Mouse (Mus musculus) skeletal muscle tissue, adult 2 months (tissue): Measurements from ENCODE around the gene Ssrp1.
A peak's percentile ranks its signal among the peaks of the same experiment; 100 is the strongest.

Source experiments
- DNase-seq: peaks from one replicate; pipeline ENCODE4 v3.0.0-alpha.2; 2012; ENCODE audit warnings: low read depth, low spot score

Ssrp1 gene

DNA sequence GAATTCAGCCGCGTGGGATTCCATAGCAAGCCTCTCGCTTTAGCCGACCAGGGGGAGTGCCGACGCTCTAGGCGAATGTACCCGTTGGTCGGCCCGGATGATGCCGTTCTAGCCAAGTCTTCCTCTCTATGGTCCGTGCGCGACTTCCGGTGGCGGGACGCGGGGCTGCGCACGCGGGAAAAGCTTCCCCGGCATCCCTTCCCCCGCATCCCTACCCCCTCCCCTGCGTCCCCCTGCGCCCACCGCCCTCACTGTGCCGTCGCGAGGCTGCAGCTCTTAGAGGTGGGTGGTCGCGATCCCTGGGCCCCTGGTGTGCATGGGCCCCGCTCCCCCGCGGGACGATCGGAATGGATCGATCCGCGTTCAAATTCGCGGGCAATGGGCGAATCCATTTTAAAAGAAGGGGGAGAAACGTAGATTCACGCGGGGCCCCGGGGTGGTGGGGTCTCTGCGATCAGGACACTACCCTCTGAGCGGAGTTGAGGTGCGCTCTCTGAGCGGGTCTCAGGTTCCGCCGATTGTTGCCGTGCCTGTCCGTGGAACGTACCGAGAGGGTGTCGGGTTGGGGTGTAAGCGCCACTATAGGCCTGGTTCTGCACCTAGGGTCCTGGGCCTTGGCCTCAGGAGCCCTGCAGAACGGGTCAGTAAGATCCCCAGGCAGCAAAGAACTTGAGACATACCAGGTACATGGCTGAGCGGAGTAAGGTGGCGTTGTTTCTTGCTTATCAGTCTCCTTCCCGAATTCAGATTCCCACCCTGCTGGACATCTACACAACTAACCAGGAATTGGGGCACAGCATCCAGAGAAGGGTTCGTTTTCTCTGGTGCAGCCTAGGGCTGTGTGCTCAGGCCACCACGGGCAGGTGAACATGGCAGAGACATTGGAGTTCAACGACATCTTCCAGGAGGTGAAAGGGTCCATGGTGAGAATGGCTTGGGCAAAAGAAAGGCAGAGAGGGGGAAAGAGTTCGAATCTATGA, at the start of gene Ssrp1, which contains the start of gene P2rx3:
TSS of gene Ssrp1 (plus strand) at position 188 of the 980 bp plus-strand sequence.
TSS of gene P2rx3 (minus strand) at position 416 of the 980 bp plus-strand sequence.
- peak; percentile 76 for DNase-seq

DNA sequence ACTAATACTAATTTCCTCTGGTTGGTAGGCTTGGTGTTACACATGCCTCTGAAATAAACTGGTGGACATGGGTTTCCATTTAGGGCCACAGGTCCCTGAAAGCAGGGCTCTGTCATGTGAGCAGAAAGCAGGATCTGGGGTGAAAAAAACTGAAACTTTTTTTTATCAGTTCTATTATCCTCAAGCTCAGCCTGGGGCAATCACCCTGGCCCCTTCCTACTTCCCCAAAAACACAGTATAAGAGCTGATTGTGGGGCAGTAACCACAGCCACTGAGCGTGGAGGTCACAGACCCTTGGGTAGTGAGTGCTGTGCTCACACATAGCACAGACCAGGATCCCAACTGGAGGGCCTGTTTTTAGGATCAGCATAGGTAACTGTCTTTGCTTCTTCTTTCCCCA, 49.1 kb upstream of the Ssrp1 start, which contains the start of gene Prg3:
TSS of gene Prg3 (plus strand) at position 286 of the 400 bp plus-strand sequence.
- no peak for DNase-seq

DNA sequence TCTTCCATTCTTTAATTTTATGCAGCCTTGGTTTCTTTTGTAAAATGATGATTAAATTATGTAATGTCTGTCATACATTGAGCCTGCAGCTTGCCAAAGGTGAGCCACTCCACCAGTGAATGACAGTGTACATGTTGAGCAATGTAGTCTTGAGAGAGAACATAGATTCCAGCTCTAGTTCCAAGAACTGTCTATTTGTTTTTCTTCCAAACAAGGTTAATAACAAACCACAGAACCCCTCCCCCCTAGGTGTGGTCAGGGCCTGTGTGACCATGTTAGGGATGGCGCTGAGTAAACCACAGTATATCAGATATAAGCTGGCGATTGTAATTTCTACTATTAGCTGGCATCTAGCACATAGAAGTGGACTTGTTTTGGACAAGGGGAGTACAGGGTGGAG, 40.7 kb upstream of the Ssrp1 start:
- no peak for DNase-seq

DNA sequence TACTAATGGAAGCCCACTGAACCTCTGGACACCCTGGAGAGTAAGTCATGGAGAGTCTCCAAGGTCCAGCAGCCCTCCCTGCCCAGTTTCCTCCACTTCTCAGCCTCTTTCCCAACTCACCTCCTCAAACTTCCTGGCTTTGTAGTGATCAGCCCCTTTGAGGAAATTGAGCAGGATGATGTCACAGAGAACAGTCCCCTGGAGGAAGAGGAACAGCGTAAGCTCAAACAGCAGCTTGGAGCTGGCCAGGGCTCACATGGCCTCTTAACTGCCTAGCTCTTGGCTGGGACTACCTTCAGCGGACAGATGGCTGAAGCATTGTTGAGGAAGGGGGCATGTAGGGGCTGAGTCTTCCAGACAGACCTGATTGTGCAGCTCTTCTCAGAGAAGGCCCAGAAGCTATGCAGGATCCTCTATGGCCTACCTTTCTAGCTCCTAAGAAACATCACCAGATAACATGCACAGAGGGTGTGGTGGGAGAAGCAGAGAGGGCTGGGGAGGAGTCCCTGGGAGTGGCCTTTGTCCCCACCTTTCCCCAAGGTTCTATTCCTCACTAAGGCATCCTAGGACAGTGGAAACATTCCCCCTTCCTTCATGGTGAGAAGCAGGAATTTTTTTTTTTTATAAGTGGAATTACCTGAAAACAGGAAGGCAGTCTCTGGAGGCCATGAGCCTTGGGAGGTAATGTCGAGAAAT, 37.4 kb upstream of the Ssrp1 start:
- DNase-seq = peak; percentile 34

DNA sequence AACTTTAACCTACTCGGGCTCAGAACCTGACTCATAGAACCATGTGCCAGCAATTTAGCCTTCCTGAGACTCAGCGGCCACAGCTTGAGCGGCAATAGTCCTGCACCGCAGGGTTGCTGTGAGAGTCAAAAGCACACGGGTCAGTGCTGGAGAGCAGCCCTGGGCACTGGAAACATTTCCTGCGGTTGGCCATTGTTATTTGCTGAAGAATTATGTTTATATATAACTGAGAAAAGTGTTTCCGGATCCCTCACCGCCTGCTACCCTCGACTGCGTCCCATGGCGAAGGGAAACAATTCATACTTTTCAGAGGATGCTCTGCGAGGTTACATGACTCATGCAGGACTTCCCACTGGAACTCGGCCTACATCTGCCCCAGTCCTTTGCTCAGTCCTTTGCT, 35.5 kb upstream of the Ssrp1 start:
- peak; percentile 20 for DNase-seq

DNA sequence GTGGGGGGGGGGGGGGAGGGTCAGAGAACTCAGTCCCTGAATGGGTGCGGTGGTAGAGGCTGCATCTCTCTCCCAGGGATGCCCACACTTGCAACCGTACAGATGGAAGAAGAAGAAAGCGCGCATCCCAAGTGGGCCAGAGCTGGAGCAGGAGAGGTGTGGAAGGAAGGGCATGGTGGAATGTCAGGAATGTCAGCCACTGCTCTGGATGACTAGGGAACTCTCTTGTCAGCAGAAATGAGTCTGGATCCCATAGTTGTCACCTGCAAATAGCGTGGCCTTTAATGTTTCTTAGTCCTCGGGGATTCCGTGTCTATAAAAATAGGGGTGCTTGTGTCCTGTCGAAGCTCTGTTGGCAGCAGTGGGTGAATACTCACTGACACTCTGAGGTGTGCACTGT, 34.5 kb upstream of the Ssrp1 start:
- DNase-seq = no peak

DNA sequence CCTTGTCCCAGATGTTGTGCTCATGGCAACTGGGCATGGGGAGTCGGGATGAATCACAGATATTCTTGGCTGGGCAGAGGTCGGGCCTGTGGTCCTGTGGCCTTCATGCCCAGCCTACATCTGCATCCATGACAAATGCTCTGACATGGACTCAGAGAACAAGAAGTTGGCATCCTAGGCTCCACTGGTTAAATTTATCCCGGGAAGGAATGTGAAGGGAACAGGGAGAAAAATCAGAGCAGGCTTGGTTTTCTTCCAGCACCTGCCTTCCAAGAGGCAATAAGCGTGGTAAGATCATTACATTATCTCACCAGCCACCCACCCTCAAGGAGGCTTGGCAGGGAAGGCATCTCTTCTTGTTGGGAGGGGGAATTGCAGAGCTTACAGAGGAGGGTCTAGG, 32.7 kb upstream of the Ssrp1 start:
- DNase-seq = no peak

DNA sequence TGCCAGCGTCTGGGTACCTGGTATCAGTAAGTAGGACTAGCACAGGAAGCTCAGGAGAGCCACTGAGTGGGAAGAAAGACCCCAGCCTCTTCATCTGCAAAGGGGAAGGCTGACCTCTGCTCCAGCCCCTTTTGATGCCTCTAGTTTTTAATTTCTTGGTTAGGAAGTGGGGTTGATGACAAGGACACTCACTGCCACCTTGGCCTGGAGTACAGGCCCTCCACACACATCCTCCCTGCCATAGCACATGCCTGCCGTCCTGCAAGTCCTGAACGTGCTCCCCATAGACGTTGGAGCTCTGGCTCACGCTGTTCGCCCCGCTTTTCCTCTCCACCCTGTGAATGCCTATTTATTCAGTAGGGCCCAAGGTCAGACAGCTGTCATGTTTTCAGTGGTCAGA, 30.4 kb upstream of the Ssrp1 start:
- no peak for DNase-seq

DNA sequence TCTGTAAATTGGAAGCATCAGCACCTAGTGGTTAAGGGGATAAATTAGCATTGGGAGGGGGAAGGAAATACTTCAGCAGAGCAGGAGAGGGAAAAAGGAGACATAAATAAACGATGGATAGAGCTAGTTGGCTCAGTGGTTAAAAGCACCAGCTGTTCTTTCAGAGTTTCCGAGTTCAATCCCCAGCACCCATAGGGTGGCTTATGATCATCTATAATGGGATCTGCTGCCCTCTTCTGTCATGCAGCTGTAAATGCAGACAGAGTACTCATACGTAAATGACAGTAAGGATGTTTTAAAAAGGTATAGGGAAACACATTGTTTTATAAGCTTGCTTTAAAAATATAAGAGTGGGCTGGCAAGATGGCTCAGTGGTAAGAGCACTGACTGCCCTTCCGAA, 29.3 kb upstream of the Ssrp1 start:
- DNase-seq = no peak

DNA sequence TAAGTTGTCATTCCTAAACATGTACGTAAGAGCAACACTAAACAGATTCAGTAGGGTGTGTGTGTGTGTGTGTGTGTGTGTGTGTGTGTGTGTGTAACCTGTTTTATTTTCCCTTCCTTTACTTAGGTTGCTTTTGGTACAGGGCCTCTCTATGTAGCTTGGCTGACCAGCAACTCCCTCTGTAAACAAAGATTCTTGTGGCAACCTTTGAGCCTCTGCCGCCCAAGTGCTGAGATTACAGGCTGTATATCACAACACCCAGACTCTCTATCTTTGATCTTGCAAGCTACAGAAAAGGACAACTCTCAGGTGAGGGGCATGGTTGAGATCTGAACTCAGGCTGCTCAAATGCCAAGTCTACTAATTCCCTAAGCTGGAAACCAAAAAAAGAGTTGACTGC, 27.8 kb upstream of the Ssrp1 start:
- no peak for DNase-seq

DNA sequence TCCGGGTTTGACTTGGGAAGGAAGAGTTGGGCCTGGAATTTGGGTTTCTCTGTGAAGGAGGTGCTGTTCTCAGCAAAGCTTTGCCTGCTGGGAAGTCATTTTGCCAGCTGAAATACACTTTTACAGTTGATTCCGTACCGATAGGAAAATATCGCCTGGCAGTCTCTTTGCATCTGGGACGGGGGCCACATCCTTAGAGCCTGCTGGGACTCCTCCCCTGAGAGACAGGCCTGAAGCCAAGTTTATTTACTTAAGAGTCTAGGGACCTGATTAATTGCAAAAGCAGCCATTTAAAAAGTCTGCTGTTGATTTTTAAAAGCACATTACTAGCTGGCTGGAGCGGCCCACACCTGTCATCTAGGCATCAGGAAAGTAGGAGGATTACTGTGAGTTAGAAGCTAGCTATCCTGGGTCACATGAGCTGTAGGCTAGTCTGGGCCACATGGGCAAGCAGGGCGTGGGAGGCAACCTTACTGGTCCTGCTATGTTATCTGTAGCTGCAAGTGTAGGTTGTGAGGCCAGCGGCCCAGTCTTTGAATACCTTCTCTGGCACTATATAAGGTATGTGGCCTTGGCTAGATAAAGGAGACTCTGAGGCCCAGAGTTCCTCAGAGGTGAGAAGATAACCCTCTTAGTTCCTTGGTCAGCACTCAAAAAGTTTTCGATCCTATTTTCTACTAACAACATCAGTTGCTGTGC, 25.0 kb upstream of the Ssrp1 start:
- peak; percentile 9 for DNase-seq

DNA sequence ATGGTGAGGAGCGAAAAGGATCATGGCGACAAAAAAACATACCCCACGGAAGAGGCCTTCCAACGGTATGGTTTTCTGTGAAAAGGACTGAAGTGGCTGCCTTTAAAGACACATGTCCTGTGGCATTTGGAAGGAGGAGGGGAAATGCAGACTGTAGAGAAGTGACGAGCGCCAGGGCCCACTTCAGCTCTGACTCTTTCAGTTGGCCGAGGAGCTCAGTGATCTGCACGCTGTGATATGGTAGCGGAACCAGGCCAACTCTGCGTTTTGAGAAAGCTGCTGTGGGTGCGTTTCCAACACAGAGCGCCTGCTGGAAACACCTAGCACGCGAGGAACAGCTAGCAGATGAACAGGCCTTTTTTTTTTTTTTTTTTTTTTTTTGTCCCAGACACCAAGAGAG, 24.4 kb upstream of the Ssrp1 start:
- DNase-seq = no peak

DNA sequence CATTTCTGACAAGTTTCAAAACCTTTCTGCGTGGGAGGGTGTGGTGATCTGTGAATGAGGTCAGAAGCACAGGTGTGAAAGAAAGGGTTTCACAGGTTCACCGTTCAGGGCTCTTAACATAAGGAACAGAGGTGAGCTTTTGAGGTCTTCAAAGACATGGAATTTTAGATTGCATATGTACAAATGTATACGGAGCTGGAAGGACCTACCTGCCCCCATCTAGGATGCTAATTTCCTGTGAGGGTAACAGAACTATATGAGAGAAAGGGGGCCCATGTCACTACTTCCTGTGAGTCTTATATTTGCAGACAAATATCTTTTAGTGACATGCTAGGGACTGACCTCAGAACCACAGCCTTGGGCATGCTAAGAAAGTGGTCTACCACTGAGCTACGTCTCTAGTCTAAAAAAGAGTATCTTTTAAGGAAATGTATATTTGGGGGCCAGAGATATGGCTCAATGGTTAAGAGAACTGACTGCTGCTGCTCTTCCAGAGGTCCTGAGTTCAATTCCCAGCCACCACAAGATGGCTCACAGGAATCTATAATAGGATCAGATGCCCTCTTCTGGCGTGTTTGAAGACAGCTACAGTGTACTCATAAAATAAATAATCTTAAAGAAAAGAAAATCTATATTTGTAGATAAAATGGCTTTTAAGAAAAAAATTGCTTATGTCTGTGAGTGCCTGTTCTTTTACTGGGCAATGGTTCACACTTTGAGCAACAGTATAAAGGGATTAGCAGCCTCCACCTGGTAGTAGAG, 23.0 kb upstream of the Ssrp1 start:
- no peak for DNase-seq

DNA sequence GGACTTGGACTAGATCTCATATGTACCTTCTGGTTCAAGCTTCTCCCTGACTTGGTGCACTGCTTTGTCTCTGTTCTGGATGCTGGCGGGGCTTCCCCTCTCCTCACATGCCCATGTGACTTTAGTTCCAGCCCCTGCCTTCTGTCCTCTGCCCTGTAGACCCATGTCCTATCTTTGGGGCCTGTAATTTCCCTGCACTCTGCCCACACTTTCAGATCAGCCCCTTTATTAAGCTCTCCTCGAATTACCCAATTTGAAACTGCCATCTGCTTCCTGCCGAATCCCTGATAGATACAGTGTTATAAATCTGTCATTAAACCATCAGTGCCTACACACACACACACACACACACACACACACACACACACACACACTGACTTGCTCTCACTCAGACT, 22.4 kb upstream of the Ssrp1 start:
- no peak for DNase-seq

DNA sequence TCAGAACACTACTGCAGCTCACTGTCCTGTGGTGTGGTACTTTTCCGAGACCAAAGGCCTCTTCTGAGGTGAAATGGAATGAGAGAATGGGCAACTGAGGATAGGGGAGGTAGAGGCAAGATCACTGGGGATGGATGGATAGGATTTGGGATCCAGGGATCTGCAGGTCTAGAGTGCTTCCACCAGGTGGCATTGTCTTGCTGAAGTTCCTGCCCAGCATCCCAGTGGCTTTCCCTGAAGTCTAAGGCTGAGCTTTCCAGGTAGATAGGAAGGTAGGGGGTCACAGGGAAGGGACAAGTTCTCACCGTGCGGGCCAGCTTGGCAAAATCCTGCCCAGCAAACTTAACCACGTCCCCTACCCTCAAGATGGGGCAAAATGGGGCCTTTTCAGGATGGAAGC, 15.0 kb upstream of the Ssrp1 start:
- DNase-seq = no peak

DNA sequence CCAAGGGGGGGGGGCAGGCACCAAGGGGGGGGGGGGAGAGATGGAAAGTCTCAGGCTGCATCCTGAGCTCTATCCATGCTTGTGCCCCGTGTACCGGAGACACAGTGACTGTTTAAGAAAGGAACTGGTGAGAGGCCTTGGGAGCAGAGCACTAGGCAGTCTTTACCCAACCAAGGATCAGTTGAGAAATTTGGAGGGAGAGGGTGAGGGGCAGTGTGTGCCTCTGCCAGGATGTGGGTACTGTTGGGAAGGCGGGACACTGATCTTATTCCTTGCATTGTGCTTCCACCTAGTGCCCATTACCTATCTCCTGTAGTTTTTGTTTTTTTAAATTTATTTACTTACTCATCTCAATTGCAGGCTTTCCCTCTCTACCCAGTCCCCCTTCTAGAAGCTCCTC, 10.9 kb upstream of the Ssrp1 start:
- no peak for DNase-seq

DNA sequence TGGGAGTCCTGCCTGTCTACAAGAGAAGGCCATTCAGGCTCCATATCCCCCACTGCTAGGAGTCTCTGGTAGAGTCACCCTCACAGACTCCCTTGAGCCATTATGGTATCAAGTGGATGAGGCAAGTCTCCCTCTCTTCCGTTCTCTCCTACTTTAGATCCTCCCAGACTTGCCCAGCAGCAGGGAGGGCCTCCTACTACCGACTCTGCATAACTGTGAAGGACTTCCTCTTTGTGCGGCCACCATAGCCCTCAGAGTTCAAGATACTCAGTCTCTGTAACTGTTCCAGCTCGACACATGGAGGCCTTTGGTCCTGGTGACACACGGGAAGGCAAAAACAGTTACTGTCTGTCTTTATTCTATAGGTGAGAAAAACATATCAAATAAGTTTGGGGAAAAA, 9.8 kb upstream of the Ssrp1 start:
- no peak for DNase-seq

DNA sequence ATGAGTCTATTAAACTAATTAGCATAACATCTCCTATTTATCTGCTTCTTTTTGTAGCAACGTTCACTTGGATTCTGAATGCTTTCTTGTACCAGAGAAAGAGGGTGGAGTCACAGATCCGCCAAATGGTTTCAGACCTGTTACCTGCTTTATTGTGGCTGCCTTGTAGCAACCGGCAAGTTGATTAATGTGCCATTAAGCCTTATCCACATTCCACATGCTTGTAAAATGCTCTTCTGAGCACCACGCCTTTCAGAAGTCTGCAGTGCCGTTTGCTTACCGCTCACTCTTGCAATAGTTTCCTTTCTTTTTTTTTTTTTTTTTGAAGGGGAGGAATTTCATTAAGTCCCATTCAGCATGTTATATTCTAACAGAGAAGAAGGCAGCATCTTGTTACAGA, 7.1 kb upstream of the Ssrp1 start:
- no peak for DNase-seq

DNA sequence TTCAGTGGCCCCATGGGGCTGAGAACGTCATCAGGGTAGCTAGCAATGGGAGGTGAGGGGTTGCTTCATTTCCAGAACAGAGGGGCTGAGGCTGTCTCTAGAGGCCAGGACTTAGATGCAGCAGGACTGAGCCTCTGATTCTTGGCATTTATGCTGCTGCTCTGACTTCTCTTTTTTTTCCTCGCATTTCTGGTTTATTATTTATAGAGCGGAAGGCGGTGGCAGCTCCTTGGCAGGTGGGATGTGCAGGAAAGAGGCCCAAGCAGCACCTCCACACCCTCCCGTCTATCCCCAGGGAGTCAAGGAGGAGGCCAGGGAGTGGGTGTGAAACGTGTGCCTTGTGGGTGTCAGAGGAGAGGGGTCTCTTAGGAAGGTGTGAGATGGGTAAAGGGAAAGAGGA, 6.0 kb upstream of the Ssrp1 start:
- DNase-seq = no peak

DNA sequence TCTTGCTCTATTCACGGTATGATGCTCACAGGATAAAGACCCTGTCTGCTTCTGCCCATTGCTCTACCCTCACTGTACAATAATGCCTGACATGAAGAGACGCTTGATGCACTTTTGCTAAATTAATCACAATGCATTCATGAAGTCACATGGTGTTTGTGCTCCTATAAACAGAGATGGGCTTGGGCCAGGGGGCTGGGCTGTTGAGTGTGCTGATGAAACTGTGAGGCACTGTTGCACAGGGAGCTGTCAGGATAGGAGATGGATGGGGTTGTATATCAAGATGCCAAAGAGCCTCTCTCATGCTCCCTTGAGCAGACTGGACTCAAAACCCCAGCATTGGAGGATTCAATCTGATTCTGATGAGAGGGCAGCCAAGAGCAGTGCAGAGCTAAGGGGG, 3.9 kb upstream of the Ssrp1 start:
- no peak for DNase-seq

DNA sequence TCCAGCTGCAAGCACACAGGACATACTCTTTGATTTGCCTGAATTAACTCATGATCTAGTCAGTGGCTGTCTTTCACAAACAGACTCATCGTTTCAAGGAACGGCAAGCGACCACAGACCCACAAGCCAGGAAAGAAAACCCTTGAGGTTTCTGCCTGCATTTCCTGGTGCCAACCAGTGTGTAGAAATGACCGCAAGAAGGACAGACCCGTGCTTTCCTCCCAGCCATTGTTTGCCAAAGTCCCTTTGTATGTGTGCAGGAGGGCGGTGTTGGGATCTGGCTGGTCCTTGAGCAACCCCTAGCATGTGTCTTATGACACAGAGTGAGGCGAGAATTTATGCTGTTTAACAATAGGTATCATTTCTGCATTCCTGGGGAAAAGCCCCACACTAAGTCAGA, 2.9 kb upstream of the Ssrp1 start:
- DNase-seq = no peak
